Mouse (Mus musculus): ENCODE data around the gene Gm42517. TPM values are rescaled to one million over a fixed set of nuclear protein-coding genes. Genes with fewer than 3 reads are reported as not detected.

Gene Gm42517
- polyA plus RNA-seq, 1 experiment, result 1.7 TPM

- WGBS, result 82% methylated on average over 9 of the region's 9 CpGs
- DNase-seq, result no peak
- TF ChIP-seq CTCF (IDR thresholded peaks at IDR 0.05; ENCODE audit: insufficient read depth, low read length) (no peak), POLR2A (IDR thresholded peaks at IDR 0.05; ENCODE audit: borderline replicate concordance, extremely low read depth, low read depth, low read length) (no peak)
- H3K4me3 ChIP-seq (replicated peaks; ENCODE audit: extremely low read depth, low read depth, low read length), result no peak overlapping the region
- H3K4me1 ChIP-seq (ENCODE audit: control insufficient read depth, insufficient read depth, low read length), result no peaks in the 10 kb centered on the region
Measured at GRCm38 (mm10) chr5:108359491-108359890, 8.2 kb downstream of the Gm42517 start.

- Histone ChIP-seq H3K4me3 (replicated peaks; ENCODE audit: extremely low read depth, low read depth, low read length) (no peak overlapping the region), H3K4me1 (ENCODE audit: control insufficient read depth, insufficient read depth, low read length) (no peaks in the 10 kb centered on the region)
- TF ChIP-seq POLR2A (IDR thresholded peaks at IDR 0.05; ENCODE audit: borderline replicate concordance, extremely low read depth, low read depth, low read length) (no peak), CTCF (IDR thresholded peaks at IDR 0.05; ENCODE audit: insufficient read depth, low read length) (no peak)
- no peak for DNase-seq
- WGBS, result 79% methylated on average over 1 of the region's 1 CpGs
Measured at GRCm38 (mm10) chr5:108357862-108358261, 9.9 kb downstream of the Gm42517 start.

- TF ChIP-seq CTCF (IDR thresholded peaks at IDR 0.05; ENCODE audit: insufficient read depth, low read length), result no peak
- TF ChIP-seq POLR2A (IDR thresholded peaks at IDR 0.05; ENCODE audit: borderline replicate concordance, extremely low read depth, low read depth, low read length), result no peak
Measured at GRCm38 (mm10) chr5:108354056-108354455, 13.7 kb downstream of the Gm42517 start.

GRCm38 (mm10) chr5:108349511-108350148 is 18.1 kb downstream of the Gm42517 start:
- Histone ChIP-seq H3K4me1 (ENCODE audit: control insufficient read depth, insufficient read depth, low read length) (no peaks in the 10 kb centered on the region), H3K4me3 (replicated peaks; ENCODE audit: extremely low read depth, low read depth, low read length) (no peak overlapping the region)
- no peak for DNase-seq
- TF ChIP-seq POLR2A (IDR thresholded peaks at IDR 0.05; ENCODE audit: borderline replicate concordance, extremely low read depth, low read depth, low read length) (no peak), CTCF (IDR thresholded peaks at IDR 0.05; ENCODE audit: insufficient read depth, low read length) (no peak)
- WGBS, result 92% methylated on average over 9 of the region's 9 CpGs

More at GRCm38 (mm10) chr5:108354056-108354455, 13.7 kb downstream of the Gm42517 start:
- no peaks in the 10 kb centered on the region for H3K4me1 ChIP-seq (ENCODE audit: control insufficient read depth, insufficient read depth, low read length)
- WGBS, result 82% methylated on average over 2 of the region's 2 CpGs
- no peak overlapping the region for H3K4me3 ChIP-seq (replicated peaks; ENCODE audit: extremely low read depth, low read depth, low read length)
- no peak for DNase-seq

DNA sequence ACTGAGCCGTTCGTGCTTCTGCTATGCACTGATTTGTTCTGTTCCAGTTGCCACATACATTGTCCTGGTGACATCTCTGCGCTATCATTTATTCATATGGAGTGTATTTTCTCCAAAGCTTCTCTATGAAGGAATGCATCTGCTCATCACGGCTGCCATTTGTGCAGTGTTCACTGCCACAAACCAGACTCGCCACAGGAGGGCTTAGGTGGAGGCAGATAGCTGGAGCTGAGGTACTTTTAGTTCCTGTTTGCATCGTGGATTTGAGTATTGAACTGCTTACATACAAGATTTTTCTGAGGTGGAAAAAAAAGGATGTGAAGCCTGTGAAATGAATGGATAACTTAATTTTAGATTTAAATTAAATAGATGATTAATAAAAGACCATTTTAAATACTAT is 19.9 kb downstream of the Gm42517 start:
- WGBS, result 86% methylated on average over 6 of the region's 6 CpGs
- H3K4me3 ChIP-seq (replicated peaks; ENCODE audit: extremely low read depth, low read depth, low read length), result no peak overlapping the region
- TF ChIP-seq POLR2A (IDR thresholded peaks at IDR 0.05; ENCODE audit: borderline replicate concordance, extremely low read depth, low read depth, low read length) (no peak), CTCF (IDR thresholded peaks at IDR 0.05; ENCODE audit: insufficient read depth, low read length) (no peak)
- H3K4me1 ChIP-seq (ENCODE audit: control insufficient read depth, insufficient read depth, low read length), result no peaks in the 10 kb centered on the region
- no peak for DNase-seq

DNA sequence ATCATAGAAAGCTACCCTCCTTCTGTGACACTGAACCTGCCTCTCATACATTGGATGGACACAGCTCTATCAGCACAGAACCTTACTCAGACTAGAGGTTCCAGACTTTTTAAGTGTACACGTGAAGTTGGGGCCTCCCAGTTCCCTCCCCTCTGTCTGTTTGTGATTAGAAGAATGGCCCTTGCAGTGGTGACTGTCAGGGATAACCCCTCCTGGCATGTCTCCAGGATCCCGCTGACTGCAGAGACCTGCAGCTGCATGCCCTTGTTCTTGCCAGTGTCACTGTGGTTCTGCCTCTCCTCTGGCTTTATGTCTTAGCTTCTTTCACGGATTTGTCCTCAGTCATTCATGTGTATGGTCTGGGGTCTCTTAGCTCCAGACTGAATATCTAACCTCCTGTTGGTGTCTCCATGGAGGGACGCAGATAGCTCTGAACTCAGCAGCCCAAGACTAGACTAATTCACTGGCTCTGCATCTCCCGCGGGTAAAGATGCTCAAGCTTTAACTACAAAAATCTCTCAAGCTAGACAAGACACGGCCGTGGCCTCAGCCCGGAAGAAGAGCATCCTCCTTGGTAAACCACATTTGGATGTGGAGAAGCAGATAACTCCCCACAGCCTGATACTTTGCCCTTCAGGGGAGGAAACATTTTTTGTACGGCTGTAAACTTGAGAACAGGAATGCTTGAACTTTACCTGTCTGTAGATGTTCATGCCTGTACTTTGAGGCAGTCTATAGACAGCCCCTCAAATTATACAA is 22.2 kb downstream of the Gm42517 start:
- WGBS, result 83% methylated on average over 10 of the region's 10 CpGs
- TF ChIP-seq POLR2A (IDR thresholded peaks at IDR 0.05; ENCODE audit: borderline replicate concordance, extremely low read depth, low read depth, low read length), result no peak
- TF ChIP-seq CTCF (IDR thresholded peaks at IDR 0.05; ENCODE audit: insufficient read depth, low read length), result no peak

GRCm38 (mm10) chr5:108343680-108344170 is 24.0 kb downstream of the Gm42517 start:
- TF ChIP-seq CTCF (IDR thresholded peaks at IDR 0.05; ENCODE audit: insufficient read depth, low read length) (no peak), POLR2A (IDR thresholded peaks at IDR 0.05; ENCODE audit: borderline replicate concordance, extremely low read depth, low read depth, low read length) (no peak)
- no peaks in the 10 kb centered on the region for H3K4me1 ChIP-seq (ENCODE audit: control insufficient read depth, insufficient read depth, low read length)
- no peak overlapping the region for H3K4me3 ChIP-seq (replicated peaks; ENCODE audit: extremely low read depth, low read depth, low read length)
- WGBS, result 87% methylated on average over 4 of the region's 4 CpGs
- no peak for DNase-seq

More for the DNA sequence above, 22.2 kb downstream of the Gm42517 start:
- DNase-seq, result no peak
- Histone ChIP-seq H3K4me3 (replicated peaks; ENCODE audit: extremely low read depth, low read depth, low read length) (no peak overlapping the region), H3K4me1 (ENCODE audit: control insufficient read depth, insufficient read depth, low read length) (no peaks in the 10 kb centered on the region)

DNA sequence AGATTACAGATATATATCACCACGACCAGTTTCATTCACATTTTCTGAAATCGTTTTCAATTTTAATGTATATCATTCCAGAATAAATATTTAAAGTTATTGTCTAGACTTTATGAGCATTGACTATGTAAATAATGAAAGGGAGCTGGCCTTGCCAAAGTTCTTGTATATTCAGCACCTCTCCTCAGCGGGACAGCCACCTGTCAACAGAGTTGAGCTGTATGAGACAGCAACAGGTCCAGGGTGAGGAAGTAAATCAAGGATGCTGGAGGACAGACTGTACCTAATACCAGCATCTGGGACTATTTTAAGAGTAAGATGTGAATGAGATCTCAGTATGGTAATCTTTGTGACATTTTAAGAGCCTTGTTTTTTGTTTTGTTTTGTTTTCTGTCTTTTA is 29.7 kb downstream of the Gm42517 start:
- Histone ChIP-seq H3K4me1 (ENCODE audit: control insufficient read depth, insufficient read depth, low read length) (no peaks in the 10 kb centered on the region), H3K4me3 (replicated peaks; ENCODE audit: extremely low read depth, low read depth, low read length) (no peak overlapping the region)
- no peak for TF ChIP-seq POLR2A (IDR thresholded peaks at IDR 0.05; ENCODE audit: borderline replicate concordance, extremely low read depth, low read depth, low read length)
- TF ChIP-seq CTCF (IDR thresholded peaks at IDR 0.05; ENCODE audit: insufficient read depth, low read length), result no peak
- no peak for DNase-seq
- WGBS, result 64% methylated on average over 3 of the region's 3 CpGs

- Histone ChIP-seq H3K4me1 (ENCODE audit: control insufficient read depth, insufficient read depth, low read length) (no peaks in the 10 kb centered on the region), H3K4me3 (replicated peaks; ENCODE audit: extremely low read depth, low read depth, low read length) (no peak overlapping the region)
- DNase-seq, result no peak
- WGBS, result 78% methylated on average over 4 of the region's 4 CpGs
- no peak for TF ChIP-seq CTCF (IDR thresholded peaks at IDR 0.05; ENCODE audit: insufficient read depth, low read length)
- TF ChIP-seq POLR2A (IDR thresholded peaks at IDR 0.05; ENCODE audit: borderline replicate concordance, extremely low read depth, low read depth, low read length), result no peak
Measured at GRCm38 (mm10) chr5:108337385-108337784, 30.3 kb downstream of the Gm42517 start.
